8 mouse cellular contexts compared by ENCODE assay signal in genomic region chr5:148398766-148399659, GRCm38 (mm10). TPM values are rescaled to one million over a fixed set of nuclear protein-coding genes. Genes with fewer than 3 reads are reported as not detected.
A peak's percentile ranks its signal among the peaks of the same experiment; 100 is the strongest.
DNase-seq lines count a peak whose midpoint lies in the region; ATAC-seq lines count a peak whose summit lies in the region.

No protein-coding gene starts in this region.

- peak; percentile 40 for ATAC-seq in erythroid progenitor cell, adult 5-6 weeks (replicated peaks; ENCODE audit: low FRiP score, poor library complexity, severe bottlenecking)

- H3K79me2 ChIP-seq in macrophage (ENCODE audit: inconsistent target), result peaks cover 49% of the 10 kb centered on the region

- peak overlapping the region; percentile 66 for H3K27ac ChIP-seq in macrophage

- DNase-seq in ES-CJ7 (ENCODE audit: low read depth, low spot score), result peak; percentile 38
- DNase-seq in adrenal gland, postnatal 25 days, result peak; percentile 63
- peak; percentile 69 for DNase-seq in heart, postnatal 4 days
- DNase-seq in layer of hippocampus, postnatal 14 days (ENCODE audit: low spot score in 2 of 2), result peak; percentile 41 to 48
- peak; percentile 49 for DNase-seq in right cerebral cortex, postnatal 4 days
- no peak for DNase-seq in ovary, postnatal 14 days (ENCODE audit: low spot score)

- 2% methylated on average over 57 of the region's 58 CpGs for WGBS in macrophage (ENCODE audit: missing documents)

- no peaks in the 10 kb centered on the region for H3K36me3 ChIP-seq in macrophage (ENCODE audit: inconsistent target)

- peak overlapping the region; percentile 76 for H3K4me3 ChIP-seq in macrophage (ENCODE audit: inconsistent target)

RNA-seq across cellular contexts. Expression of gene Slc7a1, which starts 0.7 kb away (rescaled TPM):
- total RNA-seq in adrenal gland, postnatal 25 days (2021), result 86.8 and 106 TPM in 2 replicates
- total RNA-seq in erythroid progenitor cell, adult 5-6 weeks (2015; ENCODE audit: low replicate concordance), result 72.5 and 73.9 TPM in 2 replicates
- total RNA-seq in erythroid progenitor cell, adult 5-6 weeks (2017; ENCODE audit: low replicate concordance), result 50.8 and 66.6 TPM in 2 replicates
- 10 to 100 TPM; 32.6 to 34.6 TPM for total RNA-seq in heart, postnatal 4 days (2021)
- 10 to 100 TPM; 47.5 to 48.2 TPM for total RNA-seq in layer of hippocampus, postnatal 14 days (2021)
- total RNA-seq in macrophage (2018; cell fraction: chromatin; rRNA removed), result 10 to 100 TPM in 24 of 26 experiments, 1 to 10 TPM in 2; 5.0 to 60.2 (median 21.2) TPM
- 10 to 100 TPM in 14 of 26 experiments, 1 to 10 TPM in 12; 5.3 to 28.9 (median 11.9) TPM for total RNA-seq in macrophage (2018; cell fraction: cytosol; rRNA removed)
- total RNA-seq in macrophage (2018; cell fraction: nucleus; rRNA removed), result 10 to 100 TPM; 10.2 to 73.2 (median 31.5) TPM
- 1.9 to 13.2 TPM (median 4.3 TPM) in 3 replicates for polyA plus RNA-seq in macrophage (2018)
